Mouse (Mus musculus) testis, postnatal 14 days (tissue): ENCODE measurements around the gene Akt1.

Source experiments
- DNase-seq: peaks from one replicate; pipeline ENCODE4 v3.0.0; 2021; ENCODE audit warnings: low spot score

The Akt1 gene

DNA sequence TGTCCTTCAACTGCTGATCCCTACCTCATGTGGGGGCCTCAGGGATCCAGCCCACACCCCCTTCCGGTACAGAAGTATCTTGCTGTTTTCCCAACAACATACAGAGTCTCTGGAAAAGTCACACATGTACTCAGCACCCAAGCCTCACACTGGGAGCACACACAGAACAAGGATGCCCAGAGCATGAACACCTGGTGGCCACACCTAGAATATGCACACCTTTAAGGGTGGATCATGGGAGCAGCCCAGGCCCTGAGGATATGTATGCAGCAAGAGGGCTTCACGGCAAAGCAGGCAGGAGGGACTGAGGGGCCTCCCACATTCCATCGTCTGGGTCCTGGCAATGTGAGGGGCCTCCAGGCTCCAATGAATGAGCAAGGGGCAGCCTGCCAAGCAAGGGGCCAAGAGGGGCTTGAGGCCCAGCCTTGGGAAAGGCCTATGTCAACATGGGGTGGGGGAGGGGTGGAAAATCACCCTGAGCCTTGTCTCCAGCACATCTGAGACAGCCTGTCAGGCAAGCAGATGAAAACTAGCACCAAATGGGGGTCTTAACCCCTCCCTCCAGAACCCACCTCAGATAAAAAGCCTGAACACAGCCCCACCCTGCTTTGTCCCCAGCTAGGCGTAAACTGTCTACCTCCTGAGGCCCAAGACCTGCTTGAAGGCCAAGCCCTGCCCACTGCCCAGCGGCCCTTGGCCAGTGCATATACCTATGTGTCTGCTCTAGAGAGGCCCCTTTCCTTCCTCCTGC, 13.9 kb downstream of the Akt1 start:
- no peak for DNase-seq

GRCm38 (mm10) chr12:112659109-112659508, 15.6 kb downstream of the Akt1 start:
- DNase-seq, result no peak

DNA sequence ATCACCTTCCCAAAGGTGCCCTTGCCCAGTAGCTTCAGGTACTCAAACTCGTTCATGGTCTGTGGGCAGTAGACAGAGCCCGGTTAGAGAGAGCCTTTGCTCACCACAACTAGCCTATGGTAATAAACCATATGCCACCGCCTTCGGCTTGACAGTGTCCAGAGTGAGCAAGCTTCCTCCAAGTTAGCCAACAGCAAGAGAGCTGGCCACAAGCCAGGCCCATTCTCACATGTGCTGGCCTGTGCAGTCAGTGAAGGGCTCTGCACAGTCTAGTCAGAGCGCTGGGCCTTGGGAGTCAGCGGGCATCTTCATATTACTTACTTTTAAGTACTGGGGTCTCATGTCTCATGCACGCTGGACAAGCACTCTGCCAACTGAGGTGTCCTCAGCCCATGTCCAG, 16.1 kb downstream of the Akt1 start:
- no peak for DNase-seq

GRCm38 (mm10) chr12:112654076-112654475, 20.6 kb downstream of the Akt1 start:
- no peak for DNase-seq

DNA sequence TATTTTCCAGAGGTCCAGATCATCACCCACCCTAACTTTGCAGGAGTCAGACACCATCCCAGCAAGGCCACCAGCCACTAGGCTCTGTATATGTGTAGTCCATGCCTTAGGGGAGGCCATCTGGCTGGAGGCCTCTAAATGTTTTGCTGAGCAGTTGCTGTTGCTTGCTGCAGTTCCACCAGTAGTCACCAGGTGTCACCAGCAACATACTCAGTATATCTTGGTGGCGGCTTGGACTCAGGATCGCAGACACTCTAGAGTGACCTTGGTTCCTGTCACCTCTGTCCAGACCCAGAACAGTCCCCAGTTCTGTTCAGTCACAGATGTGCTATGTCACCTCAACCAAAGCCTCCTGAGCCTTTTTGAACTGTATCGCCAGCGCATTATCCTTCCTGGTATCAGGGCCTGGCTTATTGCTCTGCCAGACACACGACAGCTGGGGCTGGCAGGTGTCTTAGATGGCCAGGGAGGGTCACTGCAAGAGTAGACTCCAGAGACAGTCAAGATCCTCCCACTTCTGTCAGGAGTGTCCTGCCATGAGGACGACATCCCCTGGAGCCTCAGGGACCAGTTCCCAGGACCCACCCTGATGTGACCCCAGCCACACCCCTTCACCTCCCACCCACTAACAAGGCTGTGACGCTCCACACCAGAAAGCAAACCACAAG, 21.4 kb downstream of the Akt1 start:
- DNase-seq, result peak; percentile 54

GRCm38 (mm10) chr12:112651778-112652439, 22.8 kb downstream of the Akt1 start:
- no peak for DNase-seq

- no peak for DNase-seq
These were observed 26.6 kb downstream of the Akt1 start for GRCm38 (mm10) chr12:112648081-112648480.

GRCm38 (mm10) chr12:112646139-112646538, 28.5 kb downstream of the Akt1 start:
- DNase-seq, result peak; percentile 79

DNA sequence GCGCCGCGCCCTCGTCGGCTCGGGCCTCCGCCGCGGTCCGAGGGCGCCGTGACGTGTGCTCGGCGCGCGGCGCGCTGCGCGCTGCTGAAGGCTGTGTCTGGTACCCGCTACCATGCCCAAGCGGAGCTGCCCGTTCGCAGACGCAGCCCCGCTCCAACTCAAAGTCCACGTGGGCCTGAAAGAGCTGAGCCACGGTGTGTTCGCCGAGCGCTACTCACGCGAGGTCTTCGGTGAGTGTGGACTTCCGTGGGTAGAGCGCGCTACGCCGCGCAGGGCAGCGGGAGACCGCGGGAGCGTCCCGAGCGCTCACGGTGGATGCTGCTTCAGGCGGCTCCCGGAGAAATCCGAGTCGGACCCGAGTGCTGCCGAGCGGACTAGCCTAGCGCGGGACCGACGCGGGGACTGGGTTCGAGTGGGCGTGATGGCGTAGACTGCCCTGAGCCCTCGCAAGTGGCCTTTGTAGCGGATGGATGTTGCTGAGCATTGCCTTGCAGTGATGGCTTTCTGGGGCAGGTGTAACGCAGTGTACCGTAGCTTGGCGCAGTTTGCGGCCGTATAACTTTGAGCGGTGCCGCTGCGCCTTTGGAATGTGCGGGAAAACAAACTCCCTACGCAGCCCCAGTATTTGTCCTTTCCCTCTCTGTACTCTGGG, 29.7 kb downstream of the Akt1 start:
- no peak for DNase-seq

DNA sequence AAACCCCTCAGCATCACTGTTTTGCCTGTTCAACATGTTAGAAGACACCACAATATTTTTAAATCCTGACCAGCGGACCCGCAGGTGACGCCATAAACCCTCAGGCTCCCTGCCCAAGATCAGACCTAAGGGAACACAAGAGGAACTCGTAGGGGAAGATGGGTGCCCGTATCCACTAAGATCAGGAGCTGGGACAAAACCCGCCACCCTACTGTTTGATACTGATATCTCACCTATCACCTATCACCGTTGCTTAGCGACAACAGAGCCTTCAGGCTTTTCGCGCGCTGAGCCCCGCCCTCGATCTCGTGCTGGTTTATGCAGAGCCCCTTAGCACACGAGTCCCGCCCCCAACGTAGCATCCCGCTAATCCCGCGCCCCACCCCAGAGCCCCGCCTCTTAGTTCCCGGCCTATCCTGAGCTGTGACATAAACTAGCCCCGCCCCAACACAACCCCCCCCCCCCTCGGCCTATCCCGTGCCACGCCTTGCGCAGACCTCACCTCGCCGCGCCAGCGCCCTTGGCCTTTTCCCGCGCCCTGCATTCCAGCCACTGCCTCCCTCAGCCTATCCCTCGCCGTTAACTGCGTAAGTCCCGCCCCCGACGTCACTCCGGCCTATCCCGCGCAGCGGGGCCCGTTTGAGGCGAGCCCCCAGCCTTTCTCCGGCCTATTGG, 30.4 kb downstream of the Akt1 start, which contains the start of gene Siva1:
Siva1 (plus strand) TSS at position 500 of the 675 bp plus-strand sequence.
- DNase-seq, result peak; percentile 100

DNA sequence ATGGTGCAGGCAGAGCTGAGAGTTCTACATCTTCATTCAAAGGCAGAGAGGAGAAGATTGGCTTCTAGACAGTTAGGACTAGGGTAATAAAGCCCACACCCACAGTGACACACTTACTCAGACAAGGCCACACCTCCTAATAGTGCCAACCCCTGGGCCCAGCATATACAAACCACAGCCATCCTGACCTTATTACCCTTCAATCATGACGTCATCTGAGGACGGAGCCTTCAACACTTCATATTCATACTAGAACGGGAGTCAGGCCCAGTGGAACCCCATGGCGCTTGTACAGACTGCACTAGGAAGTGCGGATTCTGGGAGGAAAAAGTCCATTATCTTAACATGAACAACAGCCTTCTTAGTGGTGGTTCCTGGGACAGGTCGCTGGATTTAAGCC, 31.6 kb downstream of the Akt1 start:
- DNase-seq, result no peak

DNA sequence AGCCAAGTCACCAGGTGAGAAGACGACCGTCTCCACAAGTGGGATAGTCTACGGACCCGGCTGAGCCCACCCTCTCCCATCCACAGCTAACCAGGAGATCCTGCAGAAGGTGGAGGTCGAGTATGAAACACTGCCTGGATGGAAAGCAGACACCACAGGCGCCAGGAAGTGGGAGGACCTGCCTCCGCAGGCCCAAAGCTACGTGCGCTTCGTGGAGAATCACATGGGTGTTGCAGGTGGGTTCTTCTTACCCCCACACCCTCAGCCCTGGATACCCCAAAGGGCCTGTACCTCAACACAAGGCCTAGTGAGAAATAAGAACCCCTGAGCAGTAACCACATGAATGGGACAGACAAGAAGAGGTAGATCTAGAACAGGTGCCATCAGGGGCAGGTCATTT, 35.2 kb downstream of the Akt1 start:
- DNase-seq, result no peak

DNA sequence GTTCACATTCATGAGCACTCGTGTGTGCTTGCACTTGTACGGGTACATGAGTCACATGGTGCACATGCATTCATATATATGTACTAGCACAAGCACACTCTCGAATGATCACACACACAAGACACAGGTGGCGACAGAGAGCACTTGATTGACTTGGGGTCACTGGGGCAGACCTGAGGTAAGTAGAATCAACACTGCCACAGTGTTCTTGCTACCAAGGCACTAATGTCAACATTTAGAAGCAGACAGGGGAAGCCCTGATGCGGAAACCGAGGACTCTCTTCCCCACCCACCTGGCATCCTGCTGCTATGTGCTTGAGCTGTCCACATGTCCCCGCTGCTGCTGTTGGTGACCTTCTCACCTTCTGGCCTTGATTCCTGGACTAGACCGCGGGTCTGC, 41.0 kb downstream of the Akt1 start:
- no peak for DNase-seq

DNA sequence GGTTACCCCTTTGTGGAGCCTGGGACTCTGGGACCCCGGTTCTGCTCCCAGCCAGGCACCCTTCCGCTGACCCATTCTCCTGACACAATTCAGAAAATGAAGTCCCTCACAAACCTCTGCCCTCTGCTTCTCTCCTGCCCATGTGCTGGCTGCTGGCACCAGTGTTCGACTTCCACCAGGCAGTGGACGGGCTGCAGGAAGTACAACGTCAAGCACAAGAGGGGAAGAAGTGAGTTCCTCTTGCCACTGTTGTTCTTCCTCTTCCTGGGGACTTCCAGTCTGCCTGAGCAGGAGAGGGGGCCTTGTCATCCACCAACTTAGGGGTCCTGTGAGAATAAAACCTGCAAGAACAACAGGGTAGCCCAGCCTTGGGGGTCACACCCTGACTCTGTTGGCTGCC, 41.8 kb downstream of the Akt1 start:
- DNase-seq, result no peak

GRCm38 (mm10) chr12:112632084-112632777, 42.5 kb downstream of the Akt1 start:
- no peak for DNase-seq

GRCm38 (mm10) chr12:112631472-112631871, 43.2 kb downstream of the Akt1 start:
- DNase-seq, result no peak

DNA sequence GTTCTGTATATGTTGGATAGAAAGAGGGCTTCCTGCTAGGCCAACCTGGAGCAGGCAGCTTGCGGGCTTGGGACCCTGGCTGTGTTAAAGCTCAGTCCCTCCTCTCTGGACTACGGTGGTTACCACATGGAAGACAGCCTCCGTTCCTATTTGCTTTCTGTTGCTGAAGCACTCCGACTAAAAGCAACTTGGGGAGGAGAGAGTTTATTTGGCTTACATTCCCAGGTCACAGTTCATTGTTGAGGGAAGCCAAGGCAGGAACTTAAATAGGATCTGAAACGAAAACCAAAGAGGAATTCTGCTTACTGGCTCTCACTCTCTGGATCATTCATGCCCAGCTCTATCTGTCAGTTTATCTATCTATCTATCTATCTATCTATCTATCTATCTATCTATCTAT, 43.9 kb downstream of the Akt1 start:
- DNase-seq, result no peak

GRCm38 (mm10) chr12:112630029-112630428, 44.7 kb downstream of the Akt1 start:
- no peak for DNase-seq

- no peak for DNase-seq
These were observed 45.6 kb downstream of the Akt1 start for GRCm38 (mm10) chr12:112628928-112629721.

GRCm38 (mm10) chr12:112628197-112628596, 46.5 kb downstream of the Akt1 start:
- DNase-seq, result no peak
